In genomic region chr9:102262100-102262501, GRCm38 (mm10) we compare ENCODE assay signal across 14 mouse cellular contexts.
A peak's percentile ranks its signal among the peaks of the same experiment; 100 is the strongest.
DNase-seq lines count a peak whose midpoint lies in the region; ATAC-seq lines count a peak whose summit lies in the region.
"Had no signal": no experiment of that assay in that cellular context is flagged by ENCODE, and none has a peak within 500 bp of the region (broad histone marks: within the 10 kb centered on the region; RNA-seq: fewer than 3 reads in every experiment).

No protein-coding gene starts in this region.

- H3K9me3 ChIP-seq in embryonic facial prominence, embryonic 10.5 days, result no peaks in the 10 kb centered on the region
- no peaks in the 10 kb centered on the region for H3K9me3 ChIP-seq in heart, embryonic 14.5 days (ENCODE audit: control insufficient read depth, low read length)
- H3K9me3 ChIP-seq in midbrain, embryonic 12.5 days, result no peaks in the 10 kb centered on the region
- H3K9me3 ChIP-seq: kidney, embryonic 15.5 days had no signal

- H3K4me2 ChIP-seq in heart, embryonic 14.5 days (ENCODE audit: low read length), result 0 out of 2 replicates have a peak overlapping the region, but pooled peaks have one; percentile 18
- H3K4me2 ChIP-seq in midbrain, embryonic 12.5 days (replicated peaks), result peak overlapping the region; percentile 22
- H3K4me2 ChIP-seq: kidney, embryonic 15.5 days had no signal

- H3K9ac ChIP-seq in heart, embryonic 14.5 days (ENCODE audit: low read length), result no peak overlapping the region
- H3K9ac ChIP-seq in midbrain, embryonic 12.5 days (replicated peaks), result 0 out of 2 replicates have a peak overlapping the region, but pooled peaks have one; percentile 24
- H3K9ac ChIP-seq: kidney, embryonic 15.5 days had no signal

- DNase-seq in R1 (ENCODE audit: low read depth, low spot score), result peak; percentile 86
- DNase-seq in embryonic facial prominence, embryonic 10.5 days (ENCODE audit: low spot score), result no peak
- no peak for DNase-seq in adrenal gland, adult 8-10 months
- DNase-seq in adrenal gland, postnatal 14 days, result no peak
- no peak for DNase-seq in natural killer cell, adult 2 months (ENCODE audit: low spot score in 2 of 2)
- DNase-seq: cerebellum, adult 11-12 months; gastrocnemius, postnatal 25 days; layer of hippocampus, postnatal 36 days; thymus, postnatal 14 days had no signal

- WGBS in embryonic facial prominence, embryonic 10.5 days, result 20% methylated on average over 4 of the region's 4 CpGs
- 9% methylated on average over 4 of the region's 4 CpGs for WGBS in heart, embryonic 14.5 days
- WGBS in midbrain, embryonic 12.5 days, result 11% methylated on average over 4 of the region's 4 CpGs

- H3K4me1 ChIP-seq in embryonic facial prominence, embryonic 10.5 days, result peaks cover 31% of the 10 kb centered on the region
- H3K4me1 ChIP-seq in heart, embryonic 14.5 days (ENCODE audit: control insufficient read depth in 2 of 2, insufficient read depth in 2 of 2, low read length in 2 of 2), result peaks cover 5 to 10% of the 10 kb centered on the region in 2 experiments
- peaks cover 47% of the 10 kb centered on the region for H3K4me1 ChIP-seq in midbrain, embryonic 12.5 days

- peaks cover 63% of the 10 kb centered on the region for H3K27me3 ChIP-seq in embryonic facial prominence, embryonic 10.5 days (replicated peaks; ENCODE audit: low read depth, poor library complexity, severe bottlenecking)
- peaks cover 88% of the 10 kb centered on the region for H3K27me3 ChIP-seq in heart, embryonic 14.5 days (ENCODE audit: control insufficient read depth, insufficient read depth, low read length)
- peaks cover 52% of the 10 kb centered on the region for H3K27me3 ChIP-seq in midbrain, embryonic 12.5 days

- H3K36me3 ChIP-seq in embryonic facial prominence, embryonic 10.5 days (replicated peaks), result no peaks in the 10 kb centered on the region
- no peaks in the 10 kb centered on the region for H3K36me3 ChIP-seq in heart, embryonic 14.5 days (ENCODE audit: control insufficient read depth, insufficient read depth, low read length)
- H3K36me3 ChIP-seq in midbrain, embryonic 12.5 days, result no peaks in the 10 kb centered on the region
- H3K36me3 ChIP-seq: kidney, embryonic 15.5 days had no signal

- no peak overlapping the region for H3K4me3 ChIP-seq in embryonic facial prominence, embryonic 10.5 days
- no peak overlapping the region for H3K4me3 ChIP-seq in heart, embryonic 14.5 days (ENCODE audit: control insufficient read depth in 1 of 2, insufficient read depth in 1 of 2, low read depth in 1 of 2, low read length in 2 of 2)
- no peak overlapping the region for H3K4me3 ChIP-seq in midbrain, embryonic 12.5 days
- H3K4me3 ChIP-seq: kidney, embryonic 15.5 days had no signal

- no peak; the same call in 1 of the 2 replicates for ATAC-seq in heart, embryonic 14.5 days (ENCODE audit: insufficient number of reproducible peaks, insufficient read depth, low FRiP score, low read depth)
- ATAC-seq in midbrain, embryonic 12.5 days (ENCODE audit: low FRiP score, low read depth), result peak; percentile 38; the same call in 1 of the 2 replicates
- no peak for ATAC-seq in megakaryocyte, adult 5-6 weeks (ENCODE audit: poor library complexity, severe bottlenecking)

- H3K27ac ChIP-seq in embryonic facial prominence, embryonic 10.5 days (replicated peaks), result 0 out of 2 replicates have a peak overlapping the region, but pooled peaks have one; percentile 30
- H3K27ac ChIP-seq in heart, embryonic 14.5 days (replicated peaks in 1 of 2; ENCODE audit: control insufficient read depth in 1 of 2, insufficient read depth in 1 of 2, low read depth in 2 of 2, low read length in 2 of 2), result no peak overlapping the region
- peak overlapping the region; percentile 49; the same call in 1 of the 2 replicates for H3K27ac ChIP-seq in midbrain, embryonic 12.5 days (replicated peaks)
- H3K27ac ChIP-seq: kidney, embryonic 15.5 days; macrophage had no signal

Comparison
In these comparisons a context has a peak if more than half of its experiments do, and no peak if none do; other contexts are left out.
1. H3K27ac ChIP-seq: peak in embryonic facial prominence, embryonic 10.5 days (single experiment) and midbrain, embryonic 12.5 days (single experiment); none in heart, embryonic 14.5 days (0 of 2).